Mouse (Mus musculus) spleen, adult 18-20 months (tissue): ENCODE measurements around the gene Ptger4.
A peak's percentile ranks its signal among the peaks of the same experiment; 100 is the strongest.

Experiments
- DNase-seq, 2 experiments: peaks; one replicate each; pipeline ENCODE4 v3.0.0; 2022; ENCODE audit warnings: mixed read lengths in 2 of 2

Ptger4 gene

DNA sequence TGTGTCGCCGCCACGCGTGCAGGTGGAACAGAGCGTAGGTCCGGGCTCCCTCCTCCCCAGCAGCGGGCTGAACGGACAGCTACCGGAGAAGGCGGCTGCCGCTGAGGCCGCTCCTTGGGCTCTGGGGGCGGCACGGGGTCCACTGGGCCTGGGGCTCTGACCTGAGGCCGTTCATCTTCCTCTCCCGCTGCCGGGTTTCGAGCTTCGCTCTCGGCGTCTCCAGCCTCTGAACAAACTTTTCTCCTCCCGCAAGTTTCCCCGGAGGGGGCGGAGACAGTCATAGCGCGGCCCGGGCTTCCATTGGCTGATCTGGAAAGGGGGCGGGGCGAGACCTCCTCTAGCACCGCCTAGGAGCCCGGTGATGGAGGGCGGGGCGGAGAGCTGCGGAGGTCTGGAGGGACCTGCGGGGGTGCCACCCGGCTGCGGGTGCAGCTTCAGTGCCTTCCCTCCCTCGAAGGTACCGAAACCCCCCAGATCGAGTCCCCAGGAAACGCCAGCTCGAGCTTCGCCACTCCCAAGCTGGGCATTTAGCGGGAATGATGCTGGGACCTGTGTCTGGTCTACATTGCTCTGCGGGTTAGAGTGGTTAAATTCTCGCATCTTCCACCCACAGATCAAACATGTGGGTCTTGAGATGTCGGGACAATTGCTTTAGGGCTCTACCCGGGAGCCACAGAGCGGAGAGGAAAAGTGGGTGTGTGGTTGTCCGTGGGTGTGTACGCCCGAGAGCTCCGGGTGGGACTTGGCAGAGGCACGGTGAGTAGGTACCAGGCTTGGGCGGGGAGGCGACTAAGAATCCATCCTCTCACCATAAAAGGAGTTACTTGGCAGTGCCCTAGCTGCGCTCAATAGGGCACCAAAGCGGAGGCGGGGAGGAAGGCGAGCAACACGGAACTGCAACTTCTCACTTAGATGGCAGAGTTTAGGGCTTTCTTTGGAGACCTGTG is at the start of gene Ptger4:
Gene Ptger4, minus strand, starts transcription at position 229 of the 947 bp plus-strand sequence.
- peak; percentile 95 to 98 for DNase-seq

GRCm38 (mm10) chr15:5288412-5288811 is 44.4 kb upstream of the Ptger4 start:
- no peak for DNase-seq

- DNase-seq, result no peak
Measured at GRCm38 (mm10) chr15:5287072-5287471, 43.1 kb upstream of the Ptger4 start.

DNA sequence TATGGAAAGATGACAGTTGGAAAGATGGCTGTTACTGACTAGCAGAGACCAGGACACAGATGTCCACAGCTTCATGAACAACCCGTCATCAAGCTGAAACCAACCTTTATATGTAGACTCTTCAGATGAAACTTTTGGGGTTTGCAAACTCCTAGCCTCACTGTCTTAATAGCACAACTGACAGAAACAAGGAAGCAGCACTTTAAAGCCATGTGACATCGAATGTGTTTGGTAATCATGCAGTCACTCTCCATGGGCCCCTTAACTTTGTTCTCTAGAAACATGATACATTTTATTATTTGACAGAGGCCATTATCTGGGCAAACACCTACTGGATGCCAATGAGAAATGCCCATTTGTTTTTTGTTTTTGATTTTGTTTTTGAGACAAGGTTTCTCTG is 37.3 kb upstream of the Ptger4 start:
- DNase-seq, result no peak

DNA sequence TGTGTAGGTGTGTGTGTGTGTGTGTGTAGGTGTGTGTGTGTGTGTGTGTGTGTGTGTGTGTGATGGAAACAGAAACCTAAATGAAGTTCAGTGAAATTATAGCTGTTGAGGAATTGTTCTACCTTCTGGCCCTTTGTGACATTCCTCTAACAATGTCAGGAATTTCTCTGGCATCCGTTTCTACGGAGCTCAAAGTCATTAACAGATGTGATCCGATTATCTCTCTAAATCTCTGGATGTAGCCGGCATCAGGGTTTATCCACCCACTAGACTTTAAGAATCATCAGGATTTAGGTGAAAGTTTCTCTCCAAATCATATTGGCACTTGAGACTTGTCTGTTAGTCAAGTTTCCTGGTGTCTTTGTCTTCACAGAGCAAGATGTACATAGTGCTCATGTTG is 35.8 kb upstream of the Ptger4 start:
- no peak for DNase-seq

- DNase-seq, result no peak
Measured at GRCm38 (mm10) chr15:5278525-5278924, 34.5 kb upstream of the Ptger4 start.

DNA sequence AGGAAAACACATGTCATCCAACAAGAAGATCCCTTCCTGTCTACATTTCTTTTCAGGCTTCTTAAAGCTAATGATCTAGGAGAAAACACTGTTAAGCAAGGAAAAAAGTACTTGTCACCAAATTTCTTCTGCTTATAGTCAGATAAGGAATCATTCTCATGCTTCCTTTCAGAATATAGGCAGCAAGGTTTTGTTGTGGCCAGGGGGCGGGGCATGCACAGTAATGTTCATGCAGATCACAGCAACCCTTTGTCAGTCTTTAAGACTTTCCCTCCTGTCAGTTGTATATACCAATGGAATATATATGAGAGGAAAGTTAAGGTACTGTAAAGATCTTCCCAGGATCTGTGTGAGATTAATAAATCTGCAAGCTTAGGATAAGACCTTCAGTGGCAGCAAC is 30.0 kb upstream of the Ptger4 start:
- DNase-seq, result no peak

GRCm38 (mm10) chr15:5266095-5266494 is 22.1 kb upstream of the Ptger4 start:
- no peak for DNase-seq

DNA sequence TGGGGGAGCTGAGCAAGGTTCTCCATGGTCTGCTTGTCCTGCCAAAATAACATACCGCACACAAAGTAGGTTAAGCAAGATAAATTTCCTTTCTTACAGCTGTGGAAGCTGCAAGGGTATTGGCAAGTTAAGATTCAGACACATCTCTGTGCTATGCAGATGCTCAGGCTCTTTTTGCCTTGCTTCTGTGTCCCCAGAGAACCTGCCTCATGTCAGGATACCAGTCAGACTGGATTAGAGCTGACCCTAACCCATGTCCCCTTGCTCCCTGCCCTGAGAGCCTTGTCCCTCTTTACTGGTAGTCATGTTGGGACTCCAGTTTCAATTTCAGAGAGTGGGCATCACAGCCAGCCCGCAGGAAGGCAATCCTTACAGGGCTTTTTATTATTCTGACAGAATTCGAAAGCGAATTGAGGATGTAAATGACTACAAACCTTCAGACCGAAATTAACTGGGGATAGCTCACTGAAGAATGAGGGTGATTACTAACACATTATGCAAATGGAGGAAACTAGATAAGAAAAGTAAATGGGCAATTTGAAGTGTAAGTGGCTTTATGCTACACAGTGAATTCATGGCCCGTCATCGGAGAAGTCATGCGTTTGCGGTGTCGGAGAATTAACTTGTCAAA is 19.0 kb upstream of the Ptger4 start:
- no peak for DNase-seq

GRCm38 (mm10) chr15:5262095-5262667 is 18.2 kb upstream of the Ptger4 start:
- no peak for DNase-seq

GRCm38 (mm10) chr15:5261004-5261403 is 17.0 kb upstream of the Ptger4 start:
- DNase-seq, result no peak

- DNase-seq, result no peak
Measured at GRCm38 (mm10) chr15:5260183-5260582, 16.2 kb upstream of the Ptger4 start.

GRCm38 (mm10) chr15:5250182-5250581 is 6.2 kb upstream of the Ptger4 start:
- no peak for DNase-seq

GRCm38 (mm10) chr15:5243036-5243958 is 690 bp downstream of the Ptger4 start:
- no peak for DNase-seq

DNA sequence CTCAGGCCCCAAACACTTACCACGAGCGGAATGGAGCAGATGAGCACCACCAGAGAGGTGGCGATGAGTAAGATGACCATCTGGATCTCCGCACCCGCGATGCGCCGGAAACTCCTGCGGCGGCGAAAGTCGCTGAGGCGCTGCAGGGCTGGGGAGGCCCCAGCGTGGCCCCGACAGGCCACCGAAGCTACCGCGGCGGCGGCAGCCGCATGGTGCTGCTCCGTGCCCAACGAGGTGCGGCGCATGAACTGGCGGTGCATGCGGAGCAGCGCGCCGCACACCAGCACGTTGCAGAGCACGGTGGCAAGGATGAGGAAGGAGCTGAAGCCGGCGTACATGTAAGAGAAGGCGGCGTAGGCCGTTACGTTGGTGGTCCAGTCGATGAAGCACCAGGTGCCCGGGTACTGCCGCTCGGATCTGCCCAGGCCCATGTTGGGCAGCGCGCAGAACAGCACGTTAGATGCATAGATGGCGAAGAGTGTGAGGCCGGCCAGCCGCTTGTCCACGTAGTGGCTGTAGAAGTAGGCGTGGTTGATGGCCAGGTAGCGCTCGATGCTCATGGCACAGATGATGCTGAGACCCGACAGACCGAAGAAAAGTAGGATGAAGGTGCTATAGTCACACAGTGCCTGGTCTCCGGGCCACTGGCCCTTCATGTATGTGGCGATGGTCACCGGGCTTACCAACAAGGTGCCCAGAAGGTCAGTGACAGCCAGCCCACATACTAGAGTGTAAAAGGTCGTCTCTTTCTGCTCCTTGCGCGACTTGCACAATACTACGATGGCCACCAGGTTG is 1.5 kb downstream of the Ptger4 start:
- peak; percentile 37 to 52 for DNase-seq

- peak; percentile 28 to 42 for DNase-seq
Measured at GRCm38 (mm10) chr15:5241304-5242201, 2.4 kb downstream of the Ptger4 start.

DNA sequence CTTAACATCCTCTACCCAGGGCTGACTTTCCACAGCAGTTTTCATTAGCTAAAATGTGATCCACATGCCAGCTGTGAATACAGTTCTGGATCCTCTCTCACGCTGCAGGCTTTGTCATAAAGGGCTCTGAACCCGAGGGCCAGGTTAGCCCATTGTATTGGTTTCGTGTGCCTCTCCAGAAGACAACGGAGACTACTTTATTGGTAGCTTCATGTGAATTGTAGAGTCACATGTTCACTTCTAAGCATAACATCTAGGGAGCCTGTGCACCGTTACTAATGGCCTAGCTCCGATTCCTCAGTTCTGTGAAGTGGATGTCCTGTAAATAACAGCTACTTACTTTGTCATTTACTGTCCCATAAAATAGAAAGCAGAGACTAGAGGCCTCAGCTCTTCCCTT is 3.6 kb downstream of the Ptger4 start:
- DNase-seq, result no peak

DNA sequence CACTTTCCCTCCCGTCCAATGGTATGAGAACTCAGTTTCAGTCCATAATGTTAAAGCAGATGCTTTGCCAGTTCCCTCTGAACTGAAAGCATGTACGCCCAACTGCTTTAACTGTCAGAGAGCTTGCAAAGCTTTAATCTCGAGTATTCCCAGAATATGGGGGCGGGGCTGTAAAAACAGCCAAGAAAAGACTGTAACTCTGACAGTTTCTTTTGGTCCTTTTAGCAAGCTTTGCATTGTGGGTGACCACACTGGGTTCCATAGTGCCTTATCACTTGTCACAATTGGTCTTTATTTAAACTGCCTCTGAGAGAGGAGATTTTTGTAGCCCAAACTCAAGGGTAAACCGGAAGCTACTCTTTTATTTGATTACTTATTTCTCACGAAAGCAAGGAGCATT is 4.1 kb downstream of the Ptger4 start:
- DNase-seq, result no peak

DNA sequence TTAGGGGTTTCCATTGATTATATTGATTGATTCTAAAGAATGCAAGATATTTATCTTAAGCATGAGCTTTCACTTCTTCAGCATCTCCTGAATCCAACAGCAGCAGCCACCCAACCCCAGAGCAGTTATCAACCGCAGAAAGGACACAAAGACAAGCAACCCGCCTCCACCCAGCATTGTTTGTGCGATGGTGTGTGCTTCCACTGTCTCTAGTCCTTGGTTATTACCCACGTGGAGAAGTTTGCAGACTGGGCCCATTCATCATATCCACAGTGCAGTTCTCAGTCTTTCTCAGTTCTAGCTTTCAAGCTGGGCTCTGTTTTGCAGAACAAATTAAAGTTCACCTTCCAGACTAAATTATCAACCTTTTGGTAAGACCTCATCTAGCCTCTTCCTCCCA is 4.6 kb downstream of the Ptger4 start:
- no peak for DNase-seq

GRCm38 (mm10) chr15:5238553-5238952 is 5.4 kb downstream of the Ptger4 start:
- DNase-seq, result no peak

GRCm38 (mm10) chr15:5238073-5238472 is 5.9 kb downstream of the Ptger4 start:
- DNase-seq, result no peak
